7 mouse cellular contexts compared by ENCODE assay signal in genomic region chr19:23686962-23687295, GRCm38 (mm10). TPM values are rescaled to one million over a fixed set of nuclear protein-coding genes. Genes with fewer than 3 reads are reported as not detected.
DNase-seq lines count a peak whose midpoint lies in the region; ATAC-seq lines count a peak whose summit lies in the region.

No protein-coding gene starts in this region.

- H3K9ac ChIP-seq in limb, embryonic 13.5 days = peak overlapping the region; percentile 91
- peak overlapping the region; percentile 61; the same call in 1 of the 2 replicates for H3K9ac ChIP-seq in stomach, embryonic 15.5 days

- no peak for DNase-seq in forebrain, embryonic 10.5 days (ENCODE audit: extremely low spot score, low spot score)
- no peak for DNase-seq in layer of hippocampus, adult 18-20 months (ENCODE audit: low spot score in 2 of 2)

- H3K36me3 ChIP-seq in megakaryocyte, embryonic 14.5 days (replicated peaks; ENCODE audit: low read length) = no peaks in the 10 kb centered on the region
- H3K36me3 ChIP-seq in forebrain, embryonic 10.5 days (replicated peaks) = peaks cover 8% of the 10 kb centered on the region; the same call in 1 of the 2 replicates
- H3K36me3 ChIP-seq in limb, embryonic 13.5 days = no peaks in the 10 kb centered on the region
- H3K36me3 ChIP-seq in stomach, embryonic 15.5 days = no peaks in the 10 kb centered on the region

- peak overlapping the region; percentile 99 for H3K27ac ChIP-seq in forebrain, embryonic 10.5 days
- peak overlapping the region; percentile 93 for H3K27ac ChIP-seq in limb, embryonic 13.5 days
- H3K27ac ChIP-seq in stomach, embryonic 15.5 days = peak overlapping the region; percentile 92

- no peak for ATAC-seq in megakaryocyte, adult 5-6 weeks (ENCODE audit: poor library complexity, severe bottlenecking)
- ATAC-seq in limb, embryonic 13.5 days (ENCODE audit: low FRiP score, low read depth) = no peak; the same call in 1 of the 2 replicates
- no peak for ATAC-seq in stomach, embryonic 15.5 days (ENCODE audit: insufficient read depth, low FRiP score, low read depth)
- no peak for ATAC-seq in cerebellum, adult (ENCODE audit: insufficient number of reproducible peaks, low FRiP score, low TSS enrichment)

- H3K4me3 ChIP-seq in megakaryocyte, embryonic 14.5 days (replicated peaks) = peak overlapping the region; percentile 98
- peak overlapping the region; percentile 88 for H3K4me3 ChIP-seq in forebrain, embryonic 10.5 days
- H3K4me3 ChIP-seq in limb, embryonic 13.5 days = peak overlapping the region; percentile 80
- H3K4me3 ChIP-seq in stomach, embryonic 15.5 days (replicated peaks) = peak overlapping the region; percentile 89

- H3K27me3 ChIP-seq in megakaryocyte, embryonic 14.5 days (replicated peaks) = no peaks in the 10 kb centered on the region
- H3K27me3 ChIP-seq in forebrain, embryonic 10.5 days (ENCODE audit: poor library complexity, severe bottlenecking) = no peaks in the 10 kb centered on the region
- H3K27me3 ChIP-seq in limb, embryonic 13.5 days = no peaks in the 10 kb centered on the region
- H3K27me3 ChIP-seq in stomach, embryonic 15.5 days (replicated peaks) = no peaks in the 10 kb centered on the region

- H3K4me2 ChIP-seq in limb, embryonic 13.5 days (replicated peaks) = peak overlapping the region; percentile 66
- peak overlapping the region; percentile 75 for H3K4me2 ChIP-seq in stomach, embryonic 15.5 days

- H3K9me3 ChIP-seq in megakaryocyte, embryonic 14.5 days = no peaks in the 10 kb centered on the region
- H3K9me3 ChIP-seq in forebrain, embryonic 10.5 days = no peaks in the 10 kb centered on the region
- H3K9me3 ChIP-seq in limb, embryonic 13.5 days = no peaks in the 10 kb centered on the region
- no peaks in the 10 kb centered on the region for H3K9me3 ChIP-seq in stomach, embryonic 15.5 days

- H3K4me1 ChIP-seq in megakaryocyte, embryonic 14.5 days = peaks cover 25% of the 10 kb centered on the region; the same call in 1 of the 2 replicates
- H3K4me1 ChIP-seq in forebrain, embryonic 10.5 days = peaks cover 35% of the 10 kb centered on the region
- H3K4me1 ChIP-seq in limb, embryonic 13.5 days = peaks cover 11% of the 10 kb centered on the region
- H3K4me1 ChIP-seq in stomach, embryonic 15.5 days = no peaks in the 10 kb centered on the region; the same call in 1 of the 2 replicates

- under 1% methylated on average over 14 of the region's 14 CpGs for WGBS in forebrain, embryonic 10.5 days
- WGBS in limb, embryonic 13.5 days = under 1% methylated on average over 14 of the region's 14 CpGs
- under 1% methylated on average over 14 of the region's 14 CpGs for whole genome bisulfite sequencing in stomach, embryonic 15.5 days

RNA-seq across cellular contexts. Expression of gene Ptar1, which starts 0.3 kb away (rescaled TPM):
- polyA plus RNA-seq in megakaryocyte, embryonic 14.5 days (2012; ENCODE audit: insufficient read depth, low replicate concordance) = 0.17 and 0.22 TPM in 2 replicates
- total RNA-seq in megakaryocyte, adult 5-6 weeks (2015) = 9.9 and 10.6 TPM in 2 replicates
- total RNA-seq in megakaryocyte, adult 5-6 weeks (2017) = 8.8 and 12.1 TPM in 2 replicates
- 7.8 and 8.0 TPM in 2 replicates for polyA plus RNA-seq in forebrain, embryonic 10.5 days (2016; fragmentation: Nextera tagmentation; extraction: Ambion mirVana)
- 5.3 and 5.6 TPM in 2 replicates for polyA plus RNA-seq in limb, embryonic 13.5 days (2015; fragmentation: Nextera tagmentation; extraction: Ambion mirVana)
- 3.8 and 4.3 TPM in 2 replicates for polyA plus RNA-seq in stomach, embryonic 15.5 days (2015; fragmentation: Nextera tagmentation; extraction: Ambion mirVana)
- total RNA-seq in layer of hippocampus, adult 18-20 months (2021) = 10 to 100 TPM; 36.1 to 39.3 TPM

RNA-seq across cellular contexts. Expression of gene 1700028P14Rik, which starts 34.3 kb away (rescaled TPM):
- polyA plus RNA-seq in megakaryocyte, embryonic 14.5 days (2012; ENCODE audit: insufficient read depth, low replicate concordance) = not detected in 2 replicates
- total RNA-seq in megakaryocyte, adult 5-6 weeks (2015) = not detected in 2 replicates
- not detected in 2 replicates for total RNA-seq in megakaryocyte, adult 5-6 weeks (2017)
- 0.25 and 0.50 TPM in 2 replicates for polyA plus RNA-seq in forebrain, embryonic 10.5 days (2016; fragmentation: Nextera tagmentation; extraction: Ambion mirVana)
- 0.28 and 0.45 TPM in 2 replicates for polyA plus RNA-seq in limb, embryonic 13.5 days (2015; fragmentation: Nextera tagmentation; extraction: Ambion mirVana)
- polyA plus RNA-seq in stomach, embryonic 15.5 days (2015; fragmentation: Nextera tagmentation; extraction: Ambion mirVana) = not detected in 2 replicates
- total RNA-seq in layer of hippocampus, adult 18-20 months (2021) = 1 to 10 TPM; 2.4 to 2.6 TPM
